Mouse (Mus musculus) midbrain, embryonic 16.5 days (tissue): ENCODE measurements at regions not wholly inside any gene's neighbourhood (a gene's known extent, or its start where the extent isn't known, plus 50 kb on each side); places are given as distances from the start of the nearest gene placed in this dataset.

ENCODE experiments used
- ATAC-seq: fragments of 200-750 bp; cut with Nextera tagmentation; 2 replicates; pipeline ENCODE4 v1.8.0; 2017; ENCODE audit warnings: moderate TSS enrichment
- H3K27ac ChIP-seq: fragments of 300-500 bp; sonication (generic); 2 replicates; pipeline ENCODE4 v1.5.1; 2014; ENCODE audit warnings: mild to moderate bottlenecking, low read length, mixed read lengths
- H3K27me3 ChIP-seq: fragments of 300-500 bp; sonication (generic); 2 replicates; pipeline ENCODE4 v1.6.1; 2014; ENCODE audit warnings: low read depth, low read length, mixed read lengths; ENCODE audit not compliant: control insufficient read depth, insufficient read depth
- H3K36me3 ChIP-seq: fragments of 300-500 bp; sonication (generic); 2 replicates; pipeline ENCODE4 v1.6.1; 2014; ENCODE audit warnings: mild to moderate bottlenecking, low read length, moderate library complexity, mixed read lengths; ENCODE audit not compliant: control insufficient read depth, insufficient read depth
- H3K4me1 ChIP-seq: fragments of 300-500 bp; sonication (generic); 2 replicates; pipeline ENCODE4 v1.6.1; 2014; ENCODE audit warnings: mild to moderate bottlenecking, low read length, mixed read lengths; ENCODE audit not compliant: control insufficient read depth, insufficient read depth
- H3K4me2 ChIP-seq: fragments of 300-500 bp; sonication (generic); 2 replicates; pipeline ENCODE4 v1.6.1; 2014; ENCODE audit warnings: mild to moderate bottlenecking, low read length, mixed read lengths
- H3K4me3 ChIP-seq: fragments of 300-500 bp; sonication (generic); 2 replicates; pipeline ENCODE4 v1.5.1; 2014; ENCODE audit warnings: low read depth, mild to moderate bottlenecking, low read length, moderate library complexity, mixed read lengths
- H3K9ac ChIP-seq: fragments of 300-500 bp; sonication (generic); 2 replicates; pipeline ENCODE4 v1.6.1; 2014; ENCODE audit warnings: low read depth, low read length, mixed read lengths
- H3K9me3 ChIP-seq: fragments of 300-500 bp; sonication (generic); replicated peaks from 2 replicates; pipeline ENCODE4 v1.6.1; 2014; ENCODE audit warnings: mild to moderate bottlenecking, low read length, mixed read lengths; ENCODE audit not compliant: control insufficient read depth, poor library complexity, severe bottlenecking
- WGBS: fragments of 180-500 bp; shearing (Covaris S2); extraction: QIAGEN DNeasy Blood & Tissue Kit; methylation state at CpG from one replicate; pipeline ENCODE4 v1.1.7; 2014; 5-methylcytosine and 5-hydroxymethylcytosine counted together

GRCm38 (mm10) chr19:36224518-36224917 lies 104.6 kb upstream of the Ankrd1 start:
- no peak for ATAC-seq
- WGBS: 81% methylated on average over 8 of the region's 8 CpGs

GRCm38 (mm10) chr19:36225612-36226011 lies 105.7 kb upstream of the Ankrd1 start:
- Histone ChIP-seq H3K4me2 (no peak overlapping the region), H3K9me3 (no peaks in the 10 kb centered on the region), H3K9ac (no peak overlapping the region), H3K27ac (no peak overlapping the region), H3K4me1 (peaks cover 8% of the 10 kb centered on the region), H3K27me3 (no peaks in the 10 kb centered on the region), H3K36me3 (no peaks in the 10 kb centered on the region), H3K4me3 (no peak overlapping the region)
- 93% methylated on average over 2 of the region's 2 CpGs for WGBS
- ATAC-seq: no peak

More at GRCm38 (mm10) chr19:36224518-36224917, 104.6 kb upstream of the Ankrd1 start:
- no peak overlapping the region for H3K9ac ChIP-seq
- H3K9me3 ChIP-seq: no peaks in the 10 kb centered on the region
- no peak overlapping the region for H3K4me3 ChIP-seq
- H3K27me3 ChIP-seq: no peaks in the 10 kb centered on the region
- no peak overlapping the region for H3K4me2 ChIP-seq
- peaks cover 8% of the 10 kb centered on the region for H3K4me1 ChIP-seq
- H3K27ac ChIP-seq: no peak overlapping the region
- H3K36me3 ChIP-seq: no peaks in the 10 kb centered on the region

- peak overlapping the region; percentile 16; the same call in 1 of the 2 replicates for H3K4me3 ChIP-seq
- no peaks in the 10 kb centered on the region for H3K36me3 ChIP-seq
- no peaks in the 10 kb centered on the region for H3K9me3 ChIP-seq
- H3K9ac ChIP-seq: no peak overlapping the region
- H3K27me3 ChIP-seq: no peaks in the 10 kb centered on the region
- peaks cover 8% of the 10 kb centered on the region for H3K4me1 ChIP-seq
- H3K27ac ChIP-seq: no peak overlapping the region
- peak overlapping the region; percentile 40 for H3K4me2 ChIP-seq
- 0 out of 2 replicates have a peak, but pooled peaks have one; percentile 54 for ATAC-seq
- WGBS: 18% methylated on average over 16 of the region's 17 CpGs
Observed at GRCm38 (mm10) chr19:36227418-36228160, 107.7 kb upstream of the Ankrd1 start.

- H3K27ac ChIP-seq: no peak overlapping the region
- H3K9me3 ChIP-seq: no peaks in the 10 kb centered on the region
- H3K4me1 ChIP-seq: peaks cover 8% of the 10 kb centered on the region
- no peak overlapping the region for H3K9ac ChIP-seq
- no peak overlapping the region for H3K4me2 ChIP-seq
- no peaks in the 10 kb centered on the region for H3K36me3 ChIP-seq
- no peak overlapping the region for H3K4me3 ChIP-seq
- WGBS: 92% methylated on average over 3 of the region's 3 CpGs
- no peak for ATAC-seq
- H3K27me3 ChIP-seq: no peaks in the 10 kb centered on the region
Observed at GRCm38 (mm10) chr19:36229315-36229714, 109.4 kb upstream of the Ankrd1 start.

- 67% methylated on average over 1 of the region's 1 CpGs for WGBS
- H3K27ac ChIP-seq: no peak overlapping the region
- no peak overlapping the region for H3K4me3 ChIP-seq
- no peaks in the 10 kb centered on the region for H3K36me3 ChIP-seq
- no peak overlapping the region for H3K4me2 ChIP-seq
- ATAC-seq: no peak
- no peaks in the 10 kb centered on the region for H3K27me3 ChIP-seq
- H3K9me3 ChIP-seq: no peaks in the 10 kb centered on the region
- no peak overlapping the region for H3K9ac ChIP-seq
- H3K4me1 ChIP-seq: peaks cover 8% of the 10 kb centered on the region
Observed at GRCm38 (mm10) chr19:36229941-36230340, 110.0 kb upstream of the Ankrd1 start.

GRCm38 (mm10) chr19:36235131-36235530 lies 113.0 kb upstream of the Pcgf5 start:
- no peaks in the 10 kb centered on the region for H3K36me3 ChIP-seq
- 82% methylated on average over 6 of the region's 6 CpGs for WGBS
- no peak overlapping the region for H3K27ac ChIP-seq
- no peak overlapping the region for H3K4me3 ChIP-seq
- no peak for ATAC-seq
- no peaks in the 10 kb centered on the region for H3K4me1 ChIP-seq
- no peaks in the 10 kb centered on the region for H3K27me3 ChIP-seq
- no peak overlapping the region for H3K9ac ChIP-seq
- H3K9me3 ChIP-seq: no peaks in the 10 kb centered on the region
- no peak overlapping the region for H3K4me2 ChIP-seq

GRCm38 (mm10) chr19:36236576-36237345 lies 111.3 kb upstream of the Pcgf5 start:
- Histone ChIP-seq H3K27me3 (no peaks in the 10 kb centered on the region), H3K9me3 (no peaks in the 10 kb centered on the region), H3K27ac (no peak overlapping the region), H3K4me3 (no peak overlapping the region), H3K4me2 (no peak overlapping the region), H3K36me3 (no peaks in the 10 kb centered on the region), H3K9ac (no peak overlapping the region), H3K4me1 (no peaks in the 10 kb centered on the region)
- 84% methylated on average over 7 of the region's 7 CpGs for WGBS
- ATAC-seq: no peak

- H3K9me3 ChIP-seq: no peaks in the 10 kb centered on the region
- H3K4me3 ChIP-seq: no peak overlapping the region
- no peaks in the 10 kb centered on the region for H3K4me1 ChIP-seq
- no peak overlapping the region for H3K4me2 ChIP-seq
- no peak overlapping the region for H3K9ac ChIP-seq
- ATAC-seq: no peak
- H3K27ac ChIP-seq: no peak overlapping the region
- no peaks in the 10 kb centered on the region for H3K36me3 ChIP-seq
- 69% methylated on average over 3 of the region's 3 CpGs for WGBS
- no peaks in the 10 kb centered on the region for H3K27me3 ChIP-seq
Observed at GRCm38 (mm10) chr19:36237751-36238150, 110.4 kb upstream of the Pcgf5 start.

GRCm38 (mm10) chr19:36238536-36238935 lies 109.6 kb upstream of the Pcgf5 start:
- Histone ChIP-seq H3K4me1 (no peaks in the 10 kb centered on the region), H3K27me3 (no peaks in the 10 kb centered on the region), H3K27ac (no peak overlapping the region), H3K36me3 (no peaks in the 10 kb centered on the region), H3K9ac (no peak overlapping the region), H3K9me3 (no peaks in the 10 kb centered on the region), H3K4me2 (no peak overlapping the region), H3K4me3 (no peak overlapping the region)
- 89% methylated on average over 3 of the region's 3 CpGs for WGBS
- no peak for ATAC-seq
